Mouse (Mus musculus): ENCODE measurements at regions not wholly inside any gene's neighbourhood (a gene's known extent, or its start where the extent isn't known, plus 50 kb on each side); places are given as distances from the start of the nearest gene placed in this dataset.
A peak's percentile ranks its signal among the peaks of the same experiment; 100 is the strongest.

GRCm38 (mm10) chrX:97434327-97434726 is 57.3 kb upstream of the Eda2r start:
- peak; percentile 1 for DNase-seq (ENCODE audit: low read depth, low spot score)

GRCm38 (mm10) chrX:97431391-97431803 is 54.4 kb upstream of the Eda2r start:
- DNase-seq (ENCODE audit: low read depth, low spot score): peak; percentile 31

Measured in skeletal muscle tissue, adult 2 months (tissue).